ENCODE assay signal across 29 mouse cellular contexts in the genomic region with DNA sequence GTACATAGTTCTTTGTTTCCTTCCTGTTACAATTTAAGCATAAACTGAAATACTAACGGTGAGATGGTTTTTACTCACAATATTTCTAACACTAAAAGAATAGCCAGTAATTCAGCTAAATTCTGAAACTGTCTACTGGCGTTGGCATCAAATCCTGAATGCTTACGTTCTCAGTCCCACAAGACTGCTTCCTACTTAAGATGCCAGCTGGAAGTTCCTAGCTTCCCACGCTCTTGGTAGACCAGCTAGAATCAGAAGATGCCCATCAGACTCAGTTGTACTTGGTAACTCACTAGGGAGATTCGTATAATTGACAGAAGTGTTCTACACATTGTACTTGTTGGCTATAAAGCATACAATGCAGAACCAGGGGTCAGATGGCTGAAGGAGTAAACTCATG.
"Had no signal": no experiment of that assay in that cellular context is flagged by ENCODE, and none has a peak within 500 bp of the region (broad histone marks: within the 10 kb centered on the region; RNA-seq: fewer than 3 reads in every experiment).

No protein-coding gene starts in this region.

- H3K27me3 ChIP-seq: heart, embryonic 13.5 days; heart, embryonic 15.5 days; hindbrain, embryonic 12.5 days; hindbrain, embryonic 15.5 days; intestine, embryonic 15.5 days; limb, embryonic 12.5 days; liver, embryonic 13.5 days; liver, embryonic 15.5 days had no signal

- H3K36me3 ChIP-seq: heart, embryonic 13.5 days; heart, embryonic 15.5 days; hindbrain, embryonic 10.5 days; hindbrain, embryonic 12.5 days; hindbrain, embryonic 15.5 days; intestine, embryonic 15.5 days; limb, embryonic 10.5 days; limb, embryonic 12.5 days; liver, embryonic 13.5 days; liver, embryonic 15.5 days had no signal

- ATAC-seq: inflammation-experienced regulatory T-cells, adult 6 months; intestine, embryonic 15.5 days; intestine, postnatal 0 days; liver, postnatal 0 days had no signal

- H3K4me1 ChIP-seq: intestine, embryonic 15.5 days; liver, embryonic 13.5 days; liver, embryonic 15.5 days had no signal

- H3K4me2 ChIP-seq: heart, embryonic 11.5 days; heart, embryonic 13.5 days; heart, embryonic 15.5 days; hindbrain, embryonic 12.5 days; hindbrain, embryonic 15.5 days; intestine, embryonic 15.5 days; limb, embryonic 12.5 days; liver, embryonic 11.5 days; liver, embryonic 13.5 days; liver, embryonic 15.5 days had no signal

- H3K27ac ChIP-seq: gastrocnemius, adult 2 months; heart, adult 2 months; heart, embryonic 13.5 days; heart, embryonic 15.5 days; hindbrain, embryonic 12.5 days; hindbrain, embryonic 15.5 days; intestine, embryonic 15.5 days; layer of hippocampus, adult 2 months; left cerebral cortex, adult 2 months; limb, embryonic 10.5 days; liver, embryonic 13.5 days; liver, embryonic 15.5 days had no signal

- H3K4me3 ChIP-seq: gastrocnemius, adult 2 months; heart, adult 2 months; heart, embryonic 13.5 days; heart, embryonic 15.5 days; hindbrain, embryonic 10.5 days; hindbrain, embryonic 12.5 days; hindbrain, embryonic 15.5 days; intestine, embryonic 15.5 days; layer of hippocampus, adult 2 months; left cerebral cortex, adult 2 months; limb, embryonic 10.5 days; limb, embryonic 12.5 days; liver, embryonic 13.5 days; liver, embryonic 15.5 days had no signal

- H3K9me3 ChIP-seq: heart, embryonic 13.5 days; heart, embryonic 15.5 days; hindbrain, embryonic 10.5 days; hindbrain, embryonic 12.5 days; hindbrain, embryonic 15.5 days; intestine, embryonic 15.5 days; limb, embryonic 10.5 days; limb, embryonic 12.5 days; liver, embryonic 13.5 days; liver, embryonic 15.5 days had no signal

- DNase-seq: gastrocnemius, adult 2 months; gastrocnemius, postnatal 10 days; gastrocnemius, postnatal 25 days; heart, adult 2 months; heart, postnatal 14 days; heart, postnatal 4 days; kidney, adult 18-20 months; kidney, adult 8-10 months; kidney, postnatal 10 days; kidney, postnatal 25 days; kidney, postnatal 4 days; liver; liver, embryonic 13.5 days; liver, postnatal 0 days had no signal

- H3K9ac ChIP-seq: heart, embryonic 13.5 days; heart, embryonic 15.5 days; hindbrain, embryonic 12.5 days; hindbrain, embryonic 15.5 days; intestine, embryonic 15.5 days; limb, embryonic 12.5 days; liver, embryonic 13.5 days; liver, embryonic 15.5 days; liver, postnatal 0 days had no signal
